In genomic region chr2:72298406-72298805, GRCm38 (mm10) we compare ENCODE assay signal across 9 mouse cellular contexts. TPM values are rescaled to one million over a fixed set of nuclear protein-coding genes. Genes with fewer than 3 reads are reported as not detected.
A peak's percentile ranks its signal among the peaks of the same experiment; 100 is the strongest.
DNase-seq lines count a peak whose midpoint lies in the region; ATAC-seq and TF ChIP-seq lines count a peak whose summit lies in the region.
"Had no signal": no experiment of that assay in that cellular context is flagged by ENCODE, and none has a peak within 500 bp of the region (broad histone marks: within the 10 kb centered on the region; RNA-seq: fewer than 3 reads in every experiment).

No protein-coding gene starts in this region.

- peaks cover 24% of the 10 kb centered on the region for H3K4me1 ChIP-seq in heart, embryonic 15.5 days (replicated peaks)
- no peaks in the 10 kb centered on the region for H3K4me1 ChIP-seq in midbrain, embryonic 13.5 days (replicated peaks)
- H3K4me1 ChIP-seq: neural tube, embryonic 13.5 days had no signal

- peak; percentile 65; the same call in 1 of the 2 replicates for TF ChIP-seq CTCF in brain, embryonic 14.5 days (IDR thresholded peaks at IDR 0.05; ENCODE audit: borderline replicate concordance, extremely low read depth, insufficient read depth, insufficient read length)

- intact Hi-C loops in heart, postnatal 25 days (cut with DNase I) = loop anchor here (1.0 to 10.0 kb wide), 2 partner anchors 92 to 176 kb away; partner anchors contain the start of gene Cdca7

- no peak for TF ChIP-seq POLR2A in brain, embryonic 14.5 days (IDR thresholded peaks at IDR 0.05; ENCODE audit: borderline replicate concordance, extremely low read depth, insufficient read depth, insufficient read length, poor library complexity, severe bottlenecking)

- no peak overlapping the region for H3K9ac ChIP-seq in heart, embryonic 15.5 days
- no peak overlapping the region for H3K9ac ChIP-seq in midbrain, embryonic 13.5 days (replicated peaks)
- H3K9ac ChIP-seq: neural tube, embryonic 13.5 days had no signal

- no peak for ATAC-seq in heart, embryonic 15.5 days (replicated peaks; ENCODE audit: insufficient number of reproducible peaks, insufficient read depth, low FRiP score, low read depth)
- ATAC-seq in monocyte, adult 5-6 weeks (replicated peaks; ENCODE audit: insufficient number of reproducible peaks, low FRiP score, low TSS enrichment, poor library complexity, severe bottlenecking) = peak; percentile 41
- ATAC-seq in midbrain, embryonic 13.5 days = no peak

- H3K36me3 ChIP-seq in heart, embryonic 15.5 days = 0 out of 2 replicates have a peak, but pooled peaks cover 9% of the 10 kb centered on the region
- H3K36me3 ChIP-seq in midbrain, embryonic 13.5 days = no peaks in the 10 kb centered on the region
- H3K36me3 ChIP-seq: neural tube, embryonic 13.5 days had no signal

- DNase-seq in heart, adult 11 months = peak; percentile 98
- DNase-seq in heart, postnatal 25 days (ENCODE audit: low spot score) = no peak
- peak; percentile 20 to 32 for DNase-seq in B cell, adult 2 months
- DNase-seq in brain, embryonic 14.5 days (ENCODE audit: low read depth) = peak; percentile 55
- DNase-seq in Muller cell, postnatal 12 days (ENCODE audit: inconsistent ontology term) = no peak

- no peaks in the 10 kb centered on the region for H3K9me3 ChIP-seq in heart, embryonic 15.5 days (replicated peaks)
- no peaks in the 10 kb centered on the region for H3K9me3 ChIP-seq in midbrain, embryonic 13.5 days
- H3K9me3 ChIP-seq: neural tube, embryonic 13.5 days had no signal

- no peaks in the 10 kb centered on the region for H3K27me3 ChIP-seq in heart, embryonic 15.5 days
- no peaks in the 10 kb centered on the region for H3K27me3 ChIP-seq in midbrain, embryonic 13.5 days
- H3K27me3 ChIP-seq: neural tube, embryonic 13.5 days had no signal

- H3K27ac ChIP-seq in heart, embryonic 15.5 days = peak overlapping the region; percentile 67
- H3K27ac ChIP-seq in midbrain, embryonic 13.5 days = no peak overlapping the region
- H3K27ac ChIP-seq: neural tube, embryonic 13.5 days had no signal

- peak overlapping the region; percentile 43; the same call in 1 of the 2 replicates for H3K4me2 ChIP-seq in heart, embryonic 15.5 days
- no peak overlapping the region for H3K4me2 ChIP-seq in midbrain, embryonic 13.5 days (replicated peaks)
- H3K4me2 ChIP-seq: neural tube, embryonic 13.5 days had no signal

- no peak overlapping the region for H3K4me3 ChIP-seq in heart, embryonic 15.5 days
- H3K4me3 ChIP-seq in midbrain, embryonic 13.5 days (replicated peaks) = no peak overlapping the region
- H3K4me3 ChIP-seq: neural tube, embryonic 13.5 days had no signal

- WGBS in heart, embryonic 15.5 days = 47% methylated on average over 4 of the region's 4 CpGs
- WGBS in midbrain, embryonic 13.5 days = 52% methylated on average over 4 of the region's 4 CpGs

RNA-seq across cellular contexts. Expression of gene Map3k20, which starts 13.0 kb away (rescaled TPM):
- 100 to 1,000 TPM; 271 to 291 TPM for total RNA-seq in heart, postnatal 25 days (2021)
- polyA plus RNA-seq in brain, embryonic 14.5 days (2012; rRNA removed) = 4.9 and 6.4 TPM in 2 replicates
- 46.4 and 47.4 TPM in 2 replicates for polyA plus RNA-seq in heart, embryonic 15.5 days (2015; fragmentation: Nextera tagmentation; extraction: Ambion mirVana)
- total RNA-seq in monocyte, adult 5-6 weeks (2017) = 10.5 to 11.9 TPM (median 11.2 TPM) in 3 replicates
- polyA plus RNA-seq in midbrain, embryonic 13.5 days (2015; fragmentation: Nextera tagmentation; extraction: Ambion mirVana) = 5.5 and 6.1 TPM in 2 replicates

Comparison
In these comparisons a context has a peak if more than half of its experiments do, and no peak if none do; other contexts are left out.
1. DNase-seq: peak in heart, adult 11 months (single experiment), B cell, adult 2 months (2 of 2) and brain, embryonic 14.5 days (single experiment); none in heart, postnatal 25 days (single experiment) and Muller cell, postnatal 12 days (single experiment).